Mouse (Mus musculus) heart, adult 11 months (tissue): ENCODE measurements around the gene Vmn2r86.
"Not testable (repeated sequence)": the region's sequence is repeated elsewhere in the genome, so short reads cannot be mapped to it uniquely, and the experiment has no call there.

Experiments used
- DNase-seq: peaks from one replicate; pipeline ENCODE4 v3.0.0; 2022

Vmn2r86 gene

GRCm38 (mm10) chr10:130455950-130456349 is at the start of gene Vmn2r86:
Vmn2r86 (minus strand) TSS chr10:130456050.
- not testable (repeated sequence) for DNase-seq

GRCm38 (mm10) chr10:130497296-130497695 is 41.4 kb upstream of the Vmn2r86 start, which contains the start of gene Vmn2r87:
Vmn2r87 (minus strand) TSS chr10:130497396.
- no peak for DNase-seq

DNA sequence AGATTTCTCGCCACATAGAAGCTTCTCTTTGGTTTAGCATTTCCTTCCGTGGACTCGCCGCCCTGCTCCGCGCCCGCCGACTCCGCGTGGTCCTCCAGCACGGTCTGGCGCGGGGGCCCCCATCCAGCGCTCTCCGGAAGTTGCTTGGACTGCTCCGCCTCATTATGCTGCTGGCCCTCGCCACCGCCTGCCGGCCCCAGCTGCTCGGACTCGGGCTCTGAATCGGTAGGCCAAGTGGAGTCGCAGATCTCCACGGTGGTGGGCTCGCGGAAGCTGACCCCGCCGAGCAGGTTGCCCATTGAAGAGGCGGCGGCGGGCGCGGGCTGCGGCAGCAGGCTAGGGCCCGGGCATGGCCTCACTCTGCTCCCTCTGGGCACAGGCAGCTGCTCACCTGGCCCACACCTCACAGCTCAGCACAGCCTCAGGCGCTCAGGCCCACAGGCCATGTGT is 14.5 kb upstream of the Vmn2r86 start:
- no peak for DNase-seq

DNA sequence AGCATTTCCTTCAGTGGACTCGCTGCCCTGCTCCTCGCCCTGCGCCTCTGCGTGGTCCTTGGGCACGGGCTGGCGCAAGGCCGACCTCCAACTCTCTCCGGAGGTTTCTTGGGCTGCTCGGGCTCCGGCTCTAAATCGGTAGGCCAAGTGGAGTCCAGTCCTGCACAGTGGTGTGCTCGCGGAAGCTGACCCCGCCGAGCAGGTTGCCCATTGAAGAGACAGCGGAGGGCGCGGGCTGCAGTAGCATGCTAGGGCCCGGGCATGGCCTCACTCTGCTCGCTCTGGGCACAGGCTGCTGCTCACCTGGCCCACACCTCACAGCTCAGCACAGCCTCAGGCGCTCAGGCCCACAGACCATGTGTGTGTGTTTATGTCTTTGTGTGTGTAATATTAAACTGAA is 11.1 kb downstream of the Vmn2r86 start:
- DNase-seq = peak; percentile 88

DNA sequence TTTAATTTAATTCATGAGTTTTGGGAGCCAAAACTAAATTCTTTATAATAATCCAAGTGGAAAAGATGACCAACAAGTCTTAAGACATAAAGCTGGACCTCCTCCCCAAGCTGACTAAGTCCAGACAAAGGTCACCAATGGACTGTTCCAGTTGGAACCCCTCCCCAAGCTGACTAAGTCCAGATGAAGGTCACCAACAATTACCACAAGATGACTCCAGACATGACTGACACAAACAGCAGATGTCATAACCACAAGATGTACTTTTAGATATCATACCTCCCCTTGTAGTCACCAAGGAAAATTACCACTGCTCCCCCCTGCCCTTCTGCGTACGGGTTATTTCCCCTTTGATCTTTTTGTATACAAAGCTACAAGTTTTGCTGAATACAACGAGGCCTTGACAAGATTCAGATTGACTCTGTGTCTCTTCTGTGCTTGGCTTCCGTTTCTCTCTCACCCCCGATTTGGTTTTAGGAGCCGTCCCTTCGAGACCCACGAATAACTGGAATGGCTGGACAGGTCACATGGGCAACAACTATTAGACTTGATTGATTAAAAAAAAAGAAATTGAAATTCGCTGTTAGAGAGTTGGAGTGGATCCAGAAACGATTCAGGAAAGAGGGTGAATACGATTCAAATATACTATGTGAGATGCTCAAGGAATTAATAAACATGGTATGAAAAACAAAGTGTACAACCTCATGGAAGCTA is 21.5 kb downstream of the Vmn2r86 start:
- DNase-seq = not testable (repeated sequence)

DNA sequence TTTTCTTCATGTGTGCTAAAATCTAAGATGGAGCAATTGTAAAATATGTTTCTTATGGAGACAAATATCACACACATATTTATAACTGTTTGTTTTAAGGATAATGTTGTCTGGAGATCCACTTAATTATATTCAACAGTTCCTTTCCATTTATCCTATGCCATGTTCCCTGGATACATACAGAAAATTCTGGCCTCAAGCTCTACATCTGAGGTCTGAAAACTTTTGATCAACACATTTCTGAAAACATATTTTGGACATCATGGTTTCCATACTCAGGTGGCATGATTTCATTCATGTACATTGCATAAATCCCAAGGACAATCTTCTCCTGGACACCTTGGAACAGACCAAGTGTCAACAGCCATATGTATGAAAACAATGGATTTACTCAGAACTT is 26.2 kb downstream of the Vmn2r86 start, which contains the start of gene Vmn2r85:
Gene Vmn2r85, minus strand, starts transcription at position 101 of the 400 bp plus-strand sequence.
- DNase-seq = not testable (repeated sequence)

DNA sequence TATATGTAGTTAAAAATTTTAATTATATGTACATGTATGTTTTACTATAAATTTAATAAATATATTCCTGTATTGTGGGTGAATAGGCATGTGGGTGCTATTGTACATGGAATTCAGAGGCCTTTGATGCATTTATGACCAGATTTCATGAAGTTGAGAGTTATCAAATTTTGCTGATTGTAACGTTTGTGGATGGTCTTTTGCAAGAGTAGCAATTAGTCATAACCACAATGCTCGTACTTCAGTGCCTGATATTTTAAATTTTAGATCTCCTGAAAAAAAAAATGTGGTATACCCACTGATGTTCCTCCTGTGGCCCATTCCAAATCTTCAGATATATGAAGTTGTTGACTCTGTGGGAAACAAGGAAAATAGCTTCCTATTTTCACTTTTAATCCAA is 33.5 kb downstream of the Vmn2r86 start:
- not testable (repeated sequence) for DNase-seq

GRCm38 (mm10) chr10:130420401-130420800 is 35.4 kb downstream of the Vmn2r86 start:
- DNase-seq = no peak

GRCm38 (mm10) chr10:130419954-130420353 is 35.9 kb downstream of the Vmn2r86 start:
- DNase-seq = not testable (repeated sequence)

DNA sequence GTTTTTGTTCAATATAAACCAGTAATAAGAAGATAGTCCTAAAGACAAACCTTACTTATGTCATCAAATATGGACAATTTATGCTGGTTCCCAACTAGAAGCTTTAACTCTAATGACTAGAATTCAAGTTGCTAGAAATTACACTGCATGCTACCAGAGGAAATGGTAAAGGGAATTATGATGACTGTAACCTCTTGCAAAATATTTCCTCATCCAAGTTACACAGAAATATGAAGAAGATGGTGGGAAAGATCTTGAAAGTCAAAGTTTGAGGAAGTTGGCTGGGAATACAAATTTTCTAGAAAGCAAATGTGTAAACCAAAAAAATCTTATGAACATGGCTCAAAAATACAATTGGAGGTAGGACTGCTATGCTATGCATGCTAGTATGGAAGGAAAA is 39.5 kb downstream of the Vmn2r86 start:
- not testable (repeated sequence) for DNase-seq

- DNase-seq = not testable (repeated sequence)
Observed at GRCm38 (mm10) chr10:130412167-130412698, 43.6 kb downstream of the Vmn2r86 start.

GRCm38 (mm10) chr10:130394232-130394631 is 61.6 kb downstream of the Vmn2r86 start, which contains the start of gene Vmn2r84:
Vmn2r84 (minus strand) TSS chr10:130394332.
- no peak for DNase-seq
